Mouse (Mus musculus): ENCODE results near the gene Lrrc75a. TPM values are rescaled to one million over a fixed set of nuclear protein-coding genes. Genes with fewer than 3 reads are reported as not detected.

The Lrrc75a gene
- polyA plus RNA-seq, 1 experiment from 2014 or later = 14.3 TPM

DNA sequence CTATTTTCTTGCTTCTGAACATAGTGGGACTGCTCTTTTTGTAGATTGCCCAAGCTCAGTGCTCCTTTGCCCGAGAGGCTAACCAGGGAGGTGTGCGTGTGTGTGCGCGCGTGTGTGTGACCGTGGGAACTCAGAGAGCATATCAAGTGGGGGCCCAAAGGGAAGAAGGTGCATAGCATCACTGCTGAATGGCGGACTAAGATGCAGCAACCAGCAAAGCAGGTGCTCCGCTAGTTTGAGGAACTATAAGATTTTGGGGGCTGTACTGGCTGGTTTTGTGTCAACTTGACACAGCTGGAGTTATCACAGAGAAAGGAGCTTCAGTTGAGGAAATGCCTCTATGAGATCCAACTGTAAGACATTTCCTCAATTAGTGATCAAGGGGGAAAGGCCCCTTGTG is 27.2 kb downstream of the Lrrc75a start:
- H3K4me1 ChIP-seq (replicated peaks; ENCODE audit: control insufficient read depth, insufficient read depth, low read length) = 0 out of 2 replicates have a peak, but pooled peaks cover 5% of the 10 kb centered on the region
- WGBS = 96% methylated on average over 8 of the region's 8 CpGs
- H3K36me3 ChIP-seq (ENCODE audit: control insufficient read depth, insufficient read depth, low read length) = no peaks in the 10 kb centered on the region

DNA sequence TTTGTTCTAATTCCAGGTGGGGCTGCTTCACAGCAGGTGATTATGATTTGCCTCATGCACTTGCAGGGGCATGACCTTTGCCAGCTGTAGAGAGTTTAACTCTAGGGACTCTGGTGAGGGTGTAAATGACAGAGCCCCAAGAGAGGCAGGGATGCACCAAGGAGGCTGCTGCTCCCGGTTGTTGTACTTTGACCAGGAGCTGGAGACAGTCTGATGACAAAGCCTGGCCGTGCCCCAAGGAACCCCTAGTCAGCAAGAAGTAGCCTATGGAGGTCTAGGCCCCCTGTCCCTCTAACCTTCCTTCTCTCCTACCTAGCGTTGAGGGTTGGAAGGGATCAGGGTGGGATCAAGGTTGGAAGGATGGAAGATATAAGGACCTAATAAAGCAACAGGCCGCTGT is 32.9 kb downstream of the Lrrc75a start:
- H3K9ac ChIP-seq (ENCODE audit: low read length) = no peak overlapping the region
- H3K4me1 ChIP-seq (replicated peaks; ENCODE audit: control insufficient read depth, insufficient read depth, low read length) = no peaks in the 10 kb centered on the region; the same call in 1 of the 2 replicates
- H3K9me3 ChIP-seq (ENCODE audit: control insufficient read depth, low read length) = no peaks in the 10 kb centered on the region
- ATAC-seq (replicated peaks; ENCODE audit: low FRiP score) (no peak), DNase-seq (ENCODE audit: low spot score) (no peak)
- no peaks in the 10 kb centered on the region for H3K36me3 ChIP-seq (ENCODE audit: control insufficient read depth, insufficient read depth, low read length)
- 95% methylated on average over 4 of the region's 4 CpGs for WGBS
- H3K4me3 ChIP-seq (ENCODE audit: low read depth, low read length) = no peak overlapping the region
- H3K4me2 ChIP-seq (ENCODE audit: low read depth, low read length, severe bottlenecking) = no peak overlapping the region
- no peaks in the 10 kb centered on the region for H3K27me3 ChIP-seq (ENCODE audit: control insufficient read depth, insufficient read depth, low read length)
- H3K27ac ChIP-seq (ENCODE audit: low read depth, low read length) = no peak overlapping the region

More for the DNA sequence above, 27.2 kb downstream of the Lrrc75a start:
- Histone ChIP-seq H3K9me3 (ENCODE audit: control insufficient read depth, low read length) (no peaks in the 10 kb centered on the region), H3K4me3 (ENCODE audit: low read depth, low read length) (no peak overlapping the region), H3K27ac (ENCODE audit: low read depth, low read length) (no peak overlapping the region), H3K4me2 (ENCODE audit: low read depth, low read length, severe bottlenecking) (no peak overlapping the region), H3K27me3 (ENCODE audit: control insufficient read depth, insufficient read depth, low read length) (no peaks in the 10 kb centered on the region), H3K9ac (ENCODE audit: low read length) (no peak overlapping the region)
- ATAC-seq (replicated peaks; ENCODE audit: low FRiP score) (no peak), DNase-seq (ENCODE audit: low spot score) (no peak)

DNA sequence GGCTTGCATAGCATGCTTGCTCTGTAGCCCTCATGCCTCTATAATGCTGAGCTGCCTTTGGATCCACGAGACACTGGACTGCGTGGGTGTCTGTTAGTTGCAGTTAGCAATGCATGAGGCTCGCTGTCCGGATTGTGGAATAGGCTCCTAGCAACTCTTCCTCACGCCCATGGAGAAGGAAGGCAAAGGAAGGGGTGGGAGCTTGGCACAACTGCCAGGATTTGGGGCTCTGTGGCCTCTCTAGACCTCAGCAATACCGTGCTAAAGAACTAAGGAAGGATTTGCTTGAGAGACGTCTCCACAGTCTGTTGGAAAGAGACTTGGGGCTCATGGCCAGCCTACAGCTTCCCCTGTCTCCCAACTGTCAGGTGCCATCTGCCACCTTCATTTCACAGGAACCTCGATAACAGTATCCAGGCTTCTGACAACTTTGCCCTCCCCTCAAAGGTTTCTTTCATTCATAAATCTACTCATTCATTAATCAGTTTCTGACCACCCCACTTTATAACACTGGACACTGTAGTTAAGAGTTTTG is 33.4 kb downstream of the Lrrc75a start:
- H3K9ac ChIP-seq (ENCODE audit: low read length) = no peak overlapping the region; the same call in 1 of the 2 replicates
- DNase-seq (ENCODE audit: low spot score) (no peak), ATAC-seq (replicated peaks; ENCODE audit: low FRiP score) (no peak)
- H3K4me2 ChIP-seq (ENCODE audit: low read depth, low read length, severe bottlenecking) = no peak overlapping the region
- 82% methylated on average over 8 of the region's 8 CpGs for WGBS
- H3K4me1 ChIP-seq (replicated peaks; ENCODE audit: control insufficient read depth, insufficient read depth, low read length) = no peaks in the 10 kb centered on the region; the same call in 1 of the 2 replicates
- no peaks in the 10 kb centered on the region for H3K27me3 ChIP-seq (ENCODE audit: control insufficient read depth, insufficient read depth, low read length)
- no peak overlapping the region for H3K4me3 ChIP-seq (ENCODE audit: low read depth, low read length)
- no peaks in the 10 kb centered on the region for H3K36me3 ChIP-seq (ENCODE audit: control insufficient read depth, insufficient read depth, low read length)
- H3K27ac ChIP-seq (ENCODE audit: low read depth, low read length) = no peak overlapping the region
- no peaks in the 10 kb centered on the region for H3K9me3 ChIP-seq (ENCODE audit: control insufficient read depth, low read length)

DNA sequence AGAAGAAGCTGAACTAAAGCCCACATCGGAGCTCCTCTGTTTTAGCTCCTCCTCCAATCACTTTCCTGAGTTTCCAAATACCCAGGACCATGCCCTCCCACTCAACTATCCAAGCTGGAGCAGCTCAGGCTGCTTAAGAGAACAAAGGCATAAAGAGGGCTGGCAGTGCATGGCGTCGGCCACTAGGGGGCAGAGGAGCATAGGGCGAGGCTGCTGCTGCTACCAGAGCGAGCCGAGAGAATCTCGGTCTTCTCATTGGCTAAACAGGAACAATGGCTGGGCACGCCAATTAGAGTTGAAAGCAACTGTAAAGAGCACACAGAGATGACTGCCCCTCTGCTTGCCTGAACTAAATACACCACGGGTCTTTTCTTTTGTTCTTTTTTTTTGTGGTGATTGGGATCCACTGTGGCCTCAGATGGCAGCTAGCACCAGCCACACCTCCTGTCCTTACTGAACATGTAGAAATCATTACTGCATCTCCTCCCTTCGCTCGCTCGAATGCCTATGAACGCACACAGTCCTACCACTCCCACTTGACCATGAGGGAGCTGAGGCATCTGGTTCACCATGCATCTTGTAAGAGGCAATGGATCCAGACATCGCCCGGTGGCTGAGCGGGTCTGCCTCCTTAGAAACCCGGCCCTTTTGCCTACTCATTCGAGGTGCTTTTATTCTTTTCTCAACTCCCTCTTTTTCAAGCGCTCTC is 34.5 kb downstream of the Lrrc75a start:
- WGBS = 7% methylated on average over 19 of the region's 19 CpGs
- Histone ChIP-seq H3K4me1 (replicated peaks; ENCODE audit: control insufficient read depth, insufficient read depth, low read length) (no peaks in the 10 kb centered on the region; the same call in 1 of the 2 replicates), H3K9me3 (ENCODE audit: control insufficient read depth, low read length) (no peaks in the 10 kb centered on the region), H3K4me3 (ENCODE audit: low read depth, low read length) (peak overlapping the region; percentile 9; the same call in 1 of the 2 replicates), H3K9ac (ENCODE audit: low read length) (peak overlapping the region; percentile 60), H3K27me3 (ENCODE audit: control insufficient read depth, insufficient read depth, low read length) (no peaks in the 10 kb centered on the region), H3K27ac (ENCODE audit: low read depth, low read length) (peak overlapping the region; percentile 73), H3K4me2 (ENCODE audit: low read depth, low read length, severe bottlenecking) (peak overlapping the region; percentile 40), H3K36me3 (ENCODE audit: control insufficient read depth, insufficient read depth, low read length) (no peaks in the 10 kb centered on the region)
- peak; percentile 94 for ATAC-seq (replicated peaks; ENCODE audit: low FRiP score)
- peak; percentile 98 for DNase-seq (ENCODE audit: low spot score)

DNA sequence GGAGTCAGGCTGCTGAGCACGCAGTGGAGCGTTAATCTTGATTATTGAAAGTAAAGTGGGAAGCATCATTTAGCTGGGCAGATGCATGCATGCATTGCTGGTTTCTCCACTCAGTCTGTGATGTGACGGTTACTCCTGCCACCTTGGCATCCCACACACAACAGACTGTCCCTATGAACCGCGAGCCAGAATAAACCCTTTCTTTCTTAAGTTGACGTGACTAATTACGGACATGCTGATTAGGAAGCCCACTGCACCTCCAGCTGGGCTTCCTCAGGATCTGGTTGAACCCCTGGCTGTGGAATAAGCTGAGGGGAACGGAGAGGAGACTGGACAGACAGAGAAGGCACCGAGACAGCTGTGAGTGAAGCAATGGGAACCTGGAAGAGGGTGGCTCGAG is 35.7 kb downstream of the Lrrc75a start:
- H3K4me2 ChIP-seq (ENCODE audit: low read depth, low read length, severe bottlenecking) = no peak overlapping the region
- ATAC-seq (replicated peaks; ENCODE audit: low FRiP score) = no peak
- no peak for DNase-seq (ENCODE audit: low spot score)

DNA sequence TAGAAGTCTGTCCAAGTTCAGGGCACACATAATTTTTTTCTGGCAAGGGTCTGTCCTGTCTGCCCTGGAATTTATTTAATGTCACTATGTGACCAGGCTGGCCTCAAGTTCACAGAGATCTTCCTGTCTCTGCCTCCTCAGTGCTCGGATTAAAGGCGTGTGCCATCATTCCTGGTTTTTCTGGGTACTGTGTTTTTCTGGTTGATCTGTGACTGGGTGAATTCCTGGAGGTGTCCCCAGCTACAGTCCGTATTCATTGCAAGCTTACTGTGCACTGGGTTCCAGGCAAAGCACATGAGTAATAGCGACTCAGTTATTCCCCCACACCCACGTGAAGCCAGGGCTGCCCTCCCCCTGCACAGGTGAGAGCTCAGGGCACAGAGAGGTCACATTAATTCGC is 38.0 kb downstream of the Lrrc75a start:
- Histone ChIP-seq H3K27me3 (ENCODE audit: control insufficient read depth, insufficient read depth, low read length) (no peaks in the 10 kb centered on the region), H3K9me3 (ENCODE audit: control insufficient read depth, low read length) (no peaks in the 10 kb centered on the region), H3K4me1 (replicated peaks; ENCODE audit: control insufficient read depth, insufficient read depth, low read length) (peaks cover 6% of the 10 kb centered on the region), H3K4me2 (ENCODE audit: low read depth, low read length, severe bottlenecking) (no peak overlapping the region), H3K9ac (ENCODE audit: low read length) (no peak overlapping the region), H3K36me3 (ENCODE audit: control insufficient read depth, insufficient read depth, low read length) (peaks cover 8% of the 10 kb centered on the region), H3K4me3 (ENCODE audit: low read depth, low read length) (no peak overlapping the region), H3K27ac (ENCODE audit: low read depth, low read length) (no peak overlapping the region)
- no peak for ATAC-seq (replicated peaks; ENCODE audit: low FRiP score)
- DNase-seq (ENCODE audit: low spot score) = no peak
- WGBS = 85% methylated on average over 6 of the region's 6 CpGs

More for the DNA sequence above, 35.7 kb downstream of the Lrrc75a start:
- H3K9me3 ChIP-seq (ENCODE audit: control insufficient read depth, low read length) = no peaks in the 10 kb centered on the region
- H3K27ac ChIP-seq (ENCODE audit: low read depth, low read length) = no peak overlapping the region
- no peaks in the 10 kb centered on the region; the same call in 1 of the 2 replicates for H3K4me1 ChIP-seq (replicated peaks; ENCODE audit: control insufficient read depth, insufficient read depth, low read length)
- no peaks in the 10 kb centered on the region for H3K36me3 ChIP-seq (ENCODE audit: control insufficient read depth, insufficient read depth, low read length)
- no peak overlapping the region for H3K4me3 ChIP-seq (ENCODE audit: low read depth, low read length)
- WGBS = 75% methylated on average over 10 of the region's 10 CpGs
- H3K9ac ChIP-seq (ENCODE audit: low read length) = peak overlapping the region; percentile 60
- H3K27me3 ChIP-seq (ENCODE audit: control insufficient read depth, insufficient read depth, low read length) = no peaks in the 10 kb centered on the region

DNA sequence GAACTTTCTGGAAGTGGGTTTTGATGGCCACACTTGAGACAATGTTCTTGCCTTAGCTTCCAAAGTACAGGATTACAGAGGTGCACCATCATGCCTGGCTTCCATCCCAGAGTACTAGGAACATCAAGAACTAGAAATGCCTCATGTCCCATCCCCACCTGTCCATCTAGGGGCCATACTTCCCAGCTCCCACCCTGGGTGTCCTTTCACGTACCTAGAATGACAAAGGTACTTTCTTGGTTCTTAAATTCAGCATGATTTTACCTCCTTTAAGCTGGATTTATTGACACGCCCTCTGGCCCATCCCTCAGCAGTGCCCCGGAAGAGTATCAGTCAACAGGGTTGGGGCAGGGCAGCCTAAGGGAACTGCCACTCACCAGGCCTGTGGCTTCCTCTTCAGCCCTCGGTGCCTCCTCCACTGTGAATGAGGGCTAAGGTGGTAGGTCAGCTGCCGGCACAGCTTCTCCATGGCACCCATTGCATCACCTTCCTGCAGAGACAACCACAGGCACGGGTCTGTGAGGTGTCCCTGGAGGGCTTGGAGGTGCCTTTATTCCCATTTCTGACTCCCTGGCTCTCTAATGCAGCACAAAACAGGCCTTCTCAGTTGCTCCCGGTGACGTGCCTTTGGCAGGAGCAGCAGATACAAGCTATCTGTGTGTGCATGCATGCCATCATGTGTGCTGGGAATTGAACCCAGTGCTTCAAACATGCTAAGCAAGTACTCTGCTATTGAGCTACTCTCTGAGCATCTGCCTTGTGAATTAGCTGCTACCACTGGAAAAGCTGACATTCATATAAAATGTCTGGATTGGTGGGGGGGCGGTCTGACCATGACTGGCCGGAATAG is 39.3 kb downstream of the Lrrc75a start:
- ATAC-seq (replicated peaks; ENCODE audit: low FRiP score) (no peak), DNase-seq (ENCODE audit: low spot score) (no peak)
- Histone ChIP-seq H3K9ac (ENCODE audit: low read length) (no peak overlapping the region), H3K36me3 (ENCODE audit: control insufficient read depth, insufficient read depth, low read length) (peaks cover 13% of the 10 kb centered on the region), H3K9me3 (ENCODE audit: control insufficient read depth, low read length) (no peaks in the 10 kb centered on the region), H3K4me2 (ENCODE audit: low read depth, low read length, severe bottlenecking) (no peak overlapping the region), H3K4me3 (ENCODE audit: low read depth, low read length) (no peak overlapping the region), H3K27me3 (ENCODE audit: control insufficient read depth, insufficient read depth, low read length) (no peaks in the 10 kb centered on the region), H3K4me1 (replicated peaks; ENCODE audit: control insufficient read depth, insufficient read depth, low read length) (peaks cover 16% of the 10 kb centered on the region), H3K27ac (ENCODE audit: low read depth, low read length) (no peak overlapping the region)
- WGBS = 85% methylated on average over 10 of the region's 10 CpGs

DNA sequence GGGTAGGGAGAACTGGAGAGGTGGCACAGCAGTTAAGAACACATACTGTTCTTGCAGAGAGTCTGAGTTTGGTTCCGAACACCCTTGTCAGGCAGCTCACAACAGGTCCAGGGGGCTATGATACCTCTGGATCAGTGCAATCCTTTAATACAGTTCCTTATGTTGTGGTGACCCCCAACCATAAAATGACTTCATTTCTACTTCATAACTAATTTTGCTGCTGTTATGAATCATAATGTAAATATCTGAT is 40.4 kb downstream of the Lrrc75a start:
- 94% methylated on average over 1 of the region's 1 CpGs for whole genome bisulfite sequencing
- no peak overlapping the region for H3K4me3 ChIP-seq (ENCODE audit: low read depth, low read length)
- ATAC-seq (replicated peaks; ENCODE audit: low FRiP score) = no peak
- DNase-seq (ENCODE audit: low spot score) = no peak
- no peak overlapping the region for H3K9ac ChIP-seq (ENCODE audit: low read length)
- peaks cover 13% of the 10 kb centered on the region for H3K36me3 ChIP-seq (ENCODE audit: control insufficient read depth, insufficient read depth, low read length)
- H3K4me1 ChIP-seq (replicated peaks; ENCODE audit: control insufficient read depth, insufficient read depth, low read length) = peaks cover 16% of the 10 kb centered on the region
- no peak overlapping the region for H3K4me2 ChIP-seq (ENCODE audit: low read depth, low read length, severe bottlenecking)
- no peaks in the 10 kb centered on the region for H3K9me3 ChIP-seq (ENCODE audit: control insufficient read depth, low read length)
- no peaks in the 10 kb centered on the region for H3K27me3 ChIP-seq (ENCODE audit: control insufficient read depth, insufficient read depth, low read length)
- no peak overlapping the region for H3K27ac ChIP-seq (ENCODE audit: low read depth, low read length)
